Mouse (Mus musculus) liver, embryonic 16.5 days (tissue): Measurements from ENCODE around the gene Prelp. TPM values are rescaled to one million over a fixed set of nuclear protein-coding genes. Genes with fewer than 3 reads are reported as not detected.

ENCODE experiments used
- ATAC-seq: fragments of 200-750 bp; cut with Nextera tagmentation; 2 replicates; pipeline ENCODE4 v1.8.0; 2017; ENCODE audit warnings: low read depth, mild to moderate bottlenecking, moderate number of reproducible peaks, moderate library complexity
- H3K27ac ChIP-seq: fragments of 300-500 bp; sonication (generic); 2 replicates; pipeline ENCODE4 v1.5.1; 2014; ENCODE audit warnings: mild to moderate bottlenecking, low read length
- H3K27me3 ChIP-seq: fragments of 300-500 bp; sonication (generic); 2 replicates; pipeline ENCODE4 v1.6.1; 2014; ENCODE audit warnings: low read depth, low read length, mixed read lengths; ENCODE audit not compliant: control insufficient read depth, insufficient read depth
- H3K36me3 ChIP-seq: fragments of 300-500 bp; sonication (generic); 2 replicates; pipeline ENCODE4 v1.6.1; 2014; ENCODE audit warnings: mild to moderate bottlenecking; ENCODE audit not compliant: control insufficient read depth, insufficient read depth
- H3K4me1 ChIP-seq: fragments of 300-500 bp; sonication (generic); 2 replicates; pipeline ENCODE4 v1.6.1; 2014; ENCODE audit warnings: low read depth, low read length, mixed read lengths; ENCODE audit not compliant: control insufficient read depth
- H3K4me2 ChIP-seq: fragments of 300-500 bp; sonication (generic); 2 replicates; pipeline ENCODE4 v1.6.1; 2014; ENCODE audit warnings: low read depth, low read length, mixed read lengths
- H3K4me3 ChIP-seq: fragments of 300-500 bp; sonication (generic); 2 replicates; pipeline ENCODE4 v1.5.1; 2014; ENCODE audit warnings: low read depth, mild to moderate bottlenecking, low read length
- H3K9ac ChIP-seq: fragments of 300-500 bp; sonication (generic); 2 replicates; pipeline ENCODE4 v1.6.1; 2014; ENCODE audit warnings: low read depth, low read length
- H3K9me3 ChIP-seq: fragments of 300-500 bp; sonication (generic); replicated peaks from 2 replicates; pipeline ENCODE4 v1.6.1; 2016; ENCODE audit warnings: low read length; ENCODE audit not compliant: control insufficient read depth
- WGBS: fragments of 180-500 bp; shearing (Covaris S2); extraction: QIAGEN DNeasy Blood & Tissue Kit; methylation state at CpG from one replicate; pipeline ENCODE4 v1.1.7; 2014; ENCODE audit not compliant: insufficient replicate concordance; 5-methylcytosine and 5-hydroxymethylcytosine counted together
- polyA plus RNA-seq: library from polyadenylated mRNA; unstranded; fragments of >200 nt; fragmentation: Nextera tagmentation; extraction: Ambion mirVana; gene quantifications from 2 replicates; pipeline ENCODE4 v1.2.1, GENCODE M21; 2015

Prelp gene
- polyA plus RNA-seq, 1 experiment from 2014 or later, result 4.4 TPM

GRCm38 (mm10) chr1:133861028-133861427 lies 60.2 kb downstream of the Prelp start:
- Histone ChIP-seq H3K9me3 (no peaks in the 10 kb centered on the region), H3K4me2 (no peak overlapping the region), H3K9ac (no peak overlapping the region), H3K27me3 (peaks cover 3% of the 10 kb centered on the region), H3K4me3 (no peak overlapping the region), H3K4me1 (peaks cover 8% of the 10 kb centered on the region), H3K27ac (no peak overlapping the region), H3K36me3 (no peaks in the 10 kb centered on the region)
- ATAC-seq, result no peak
- WGBS, result 70% methylated on average over 5 of the region's 5 CpGs

Other genes with a start within 250 kb of the Prelp start
- 0.51 and 0.78 TPM in 2 replicates for gene Lax1, start 231.3 kb downstream of the Prelp start, polyA plus RNA-seq
- gene Atp2b4, start 120.4 kb downstream of the Prelp start, polyA plus RNA-seq, result 32.0 and 34.8 TPM in 2 replicates
- gene Optc, start 13.4 kb downstream of the Prelp start, polyA plus RNA-seq, result 0.09 and 0.14 TPM in 2 replicates
- gene Fmod, start 115.8 kb upstream of the Prelp start, polyA plus RNA-seq, result 2.2 and 3.3 TPM in 2 replicates
- gene Btg2, start 157.7 kb upstream of the Prelp start, polyA plus RNA-seq, result 107 and 109 TPM in 2 replicates
- gene Chit1, start 189.8 kb upstream of the Prelp start, polyA plus RNA-seq, result 0.19 and 0.20 TPM in 2 replicates